In the genomic region with DNA sequence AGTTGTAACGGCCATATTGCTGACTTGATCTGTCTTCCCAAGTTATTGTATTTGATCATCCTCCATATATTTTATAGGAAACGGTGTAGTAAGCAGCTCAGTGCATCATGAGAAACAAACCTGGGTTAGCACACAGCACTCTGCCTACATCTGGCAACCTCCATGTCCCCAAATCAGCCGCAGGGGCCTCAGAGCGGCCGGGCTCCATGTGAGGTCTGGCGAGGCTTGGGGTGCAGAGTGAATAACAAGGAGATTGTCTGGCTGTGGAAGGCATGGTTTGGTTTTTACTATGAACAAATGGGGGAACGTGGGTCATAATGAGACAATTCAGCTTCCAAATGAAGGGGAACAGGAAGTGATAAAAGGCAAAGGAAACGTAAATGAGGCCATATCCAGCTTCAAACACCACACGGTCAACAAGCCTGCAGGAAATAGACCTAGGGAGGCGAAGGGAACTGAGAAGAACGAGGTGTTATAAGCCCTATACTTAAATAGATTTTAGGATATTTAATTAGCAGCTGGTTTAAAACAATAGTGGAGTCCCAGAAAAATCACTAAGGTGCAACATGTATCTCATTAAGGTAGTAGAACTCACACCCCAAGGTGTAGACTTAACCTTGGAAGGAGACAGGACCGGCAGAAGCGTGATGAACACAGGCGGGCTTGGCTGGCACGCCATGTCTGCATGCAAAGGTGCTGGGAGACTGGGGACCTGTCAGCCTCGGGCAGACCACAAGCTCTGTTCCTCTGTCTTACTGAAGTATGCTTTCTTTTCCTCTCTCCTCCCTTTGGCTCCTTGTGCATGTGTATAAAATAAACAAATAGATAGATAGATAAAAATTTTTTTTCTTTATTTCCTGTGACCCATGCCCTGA, we compare ENCODE assay signal across 8 mouse cellular contexts. TPM values are rescaled to one million over a fixed set of nuclear protein-coding genes. Genes with fewer than 3 reads are reported as not detected.
DNase-seq lines count a peak whose midpoint lies in the region; ATAC-seq and TF ChIP-seq lines count a peak whose summit lies in the region.

No protein-coding gene starts in this region.

- no peak overlapping the region for H3K9ac ChIP-seq in lung, postnatal 0 days (replicated peaks; ENCODE audit: low read depth)
- 0 out of 2 replicates have a peak overlapping the region, but pooled peaks have one; percentile 54 for H3K9ac ChIP-seq in forebrain, embryonic 13.5 days
- H3K9ac ChIP-seq in limb, embryonic 15.5 days: peak overlapping the region; percentile 17; the same call in 1 of the 2 replicates
- H3K9ac ChIP-seq in stomach, embryonic 14.5 days (replicated peaks; ENCODE audit: low read depth, low read length): no peak overlapping the region

- TF ChIP-seq CTCF in lung, postnatal 0 days (IDR thresholded peaks at IDR 0.05): no peak
- TF ChIP-seq CTCF in lung, adult 2 months (IDR thresholded peaks at IDR 0.05; ENCODE audit: insufficient read depth, low read length): no peak

- H3K4me3 ChIP-seq in lung, postnatal 0 days (ENCODE audit: low read depth, low read length): peak overlapping the region; percentile 40
- no peak overlapping the region for H3K4me3 ChIP-seq in lung, adult 2 months (replicated peaks; ENCODE audit: extremely low read depth, low read depth, low read length)
- H3K4me3 ChIP-seq in forebrain, embryonic 13.5 days: peak overlapping the region; percentile 37
- H3K4me3 ChIP-seq in limb, embryonic 15.5 days: peak overlapping the region; percentile 36
- peak overlapping the region; percentile 32 for H3K4me3 ChIP-seq in stomach, embryonic 14.5 days (ENCODE audit: low read depth, low read length)

- no peak for DNase-seq in lung, postnatal 0 days (ENCODE audit: low spot score)
- DNase-seq in lung, adult 2 months: no peak
- no peak for DNase-seq in adrenal gland, postnatal 36 days
- no peak for DNase-seq in spleen, postnatal 4 days (ENCODE audit: low spot score in 2 of 2)

- peaks cover 4% of the 10 kb centered on the region; the same call in 1 of the 2 replicates for H3K4me1 ChIP-seq in lung, postnatal 0 days (ENCODE audit: insufficient read depth, low read depth, low read length)
- peaks cover 5% of the 10 kb centered on the region for H3K4me1 ChIP-seq in lung, adult 2 months (ENCODE audit: control insufficient read depth, insufficient read depth, low read length)
- peaks cover 9% of the 10 kb centered on the region for H3K4me1 ChIP-seq in forebrain, embryonic 13.5 days
- peaks cover 14% of the 10 kb centered on the region for H3K4me1 ChIP-seq in limb, embryonic 15.5 days
- H3K4me1 ChIP-seq in stomach, embryonic 14.5 days (ENCODE audit: control insufficient read depth, insufficient read depth, low read length): 0 out of 2 replicates have a peak, but pooled peaks cover 2% of the 10 kb centered on the region

- TF ChIP-seq POLR2A in lung, adult 2 months (IDR thresholded peaks at IDR 0.05; ENCODE audit: borderline replicate concordance, extremely low read depth, low read depth, low read length): no peak

- H3K27ac ChIP-seq in lung, postnatal 0 days (ENCODE audit: low read length): no peak overlapping the region
- H3K27ac ChIP-seq in forebrain, embryonic 13.5 days: no peak overlapping the region
- no peak overlapping the region for H3K27ac ChIP-seq in limb, embryonic 15.5 days
- no peak overlapping the region for H3K27ac ChIP-seq in stomach, embryonic 14.5 days (ENCODE audit: low read length)

- H3K9me3 ChIP-seq in lung, postnatal 0 days (ENCODE audit: low read length): no peaks in the 10 kb centered on the region
- H3K9me3 ChIP-seq in forebrain, embryonic 13.5 days (replicated peaks): no peaks in the 10 kb centered on the region
- H3K9me3 ChIP-seq in limb, embryonic 15.5 days: no peaks in the 10 kb centered on the region
- no peaks in the 10 kb centered on the region for H3K9me3 ChIP-seq in stomach, embryonic 14.5 days (ENCODE audit: control insufficient read depth, low read depth, low read length)

- H3K36me3 ChIP-seq in lung, postnatal 0 days (ENCODE audit: insufficient read depth, low read length): no peaks in the 10 kb centered on the region
- no peaks in the 10 kb centered on the region for H3K36me3 ChIP-seq in forebrain, embryonic 13.5 days (ENCODE audit: poor library complexity, severe bottlenecking)
- H3K36me3 ChIP-seq in limb, embryonic 15.5 days: no peaks in the 10 kb centered on the region
- H3K36me3 ChIP-seq in stomach, embryonic 14.5 days (ENCODE audit: control insufficient read depth, insufficient read depth, low read length): no peaks in the 10 kb centered on the region

- H3K27me3 ChIP-seq in lung, postnatal 0 days (replicated peaks; ENCODE audit: insufficient read depth, low read length): no peaks in the 10 kb centered on the region
- H3K27me3 ChIP-seq in forebrain, embryonic 13.5 days: 0 out of 2 replicates have a peak, but pooled peaks cover 8% of the 10 kb centered on the region
- H3K27me3 ChIP-seq in limb, embryonic 15.5 days: no peaks in the 10 kb centered on the region
- H3K27me3 ChIP-seq in stomach, embryonic 14.5 days (ENCODE audit: control insufficient read depth, insufficient read depth, low read length): no peaks in the 10 kb centered on the region

- H3K4me2 ChIP-seq in lung, postnatal 0 days (replicated peaks; ENCODE audit: low read depth, low read length): peak overlapping the region; percentile 82
- H3K4me2 ChIP-seq in forebrain, embryonic 13.5 days: peak overlapping the region; percentile 73
- peak overlapping the region; percentile 66 for H3K4me2 ChIP-seq in limb, embryonic 15.5 days
- H3K4me2 ChIP-seq in stomach, embryonic 14.5 days (replicated peaks; ENCODE audit: low read depth, low read length): peak overlapping the region; percentile 68

- TF ChIP-seq EP300 in lung, postnatal 0 days (IDR thresholded peaks at IDR 0.05): no peak

- WGBS in lung, postnatal 0 days: 26% methylated on average over 16 of the region's 16 CpGs
- 38% methylated on average over 16 of the region's 16 CpGs for WGBS in lung, adult 2 months
- WGBS in forebrain, embryonic 13.5 days: 23% methylated on average over 16 of the region's 16 CpGs
- WGBS in limb, embryonic 15.5 days: 13% methylated on average over 16 of the region's 16 CpGs
- 33% methylated on average over 16 of the region's 16 CpGs for WGBS in stomach, embryonic 14.5 days

- no peak for ATAC-seq in lung, postnatal 0 days
- no peak for ATAC-seq in forebrain, embryonic 13.5 days
- no peak for ATAC-seq in limb, embryonic 15.5 days (ENCODE audit: insufficient number of reproducible peaks, low FRiP score, low TSS enrichment, low read depth)
- ATAC-seq in stomach, embryonic 14.5 days (ENCODE audit: insufficient number of reproducible peaks, insufficient read depth, low FRiP score, low read depth): no peak
- ATAC-seq in frontal cortex, adult (ENCODE audit: low TSS enrichment): no peak

RNA-seq across cellular contexts. Expression of gene Hist4h4, which starts 11.1 kb away (rescaled TPM):
- polyA plus RNA-seq in lung, postnatal 0 days (2015; fragmentation: Nextera tagmentation; extraction: Ambion mirVana): 1.5 and 1.6 TPM in 2 replicates
- 0.65 and 1.1 TPM in 2 replicates for polyA plus RNA-seq in lung, adult 2 months (2012; rRNA removed)
- 0.97 and 1.2 TPM in 2 replicates for polyA plus RNA-seq in forebrain, embryonic 13.5 days (2015; fragmentation: Nextera tagmentation; extraction: Ambion mirVana)
- 0.25 and 0.54 TPM in 2 replicates for polyA plus RNA-seq in limb, embryonic 15.5 days (2015; fragmentation: Nextera tagmentation; extraction: Ambion mirVana)
- 2.1 and 2.8 TPM in 2 replicates for polyA plus RNA-seq in stomach, embryonic 14.5 days (2014; fragmentation: Nextera tagmentation; extraction: Ambion mirVana)
- 10 to 100 TPM; 11.3 to 12.3 TPM for total RNA-seq in adrenal gland, postnatal 36 days (2021)

RNA-seq across cellular contexts. Expression of gene Gucy2c, which starts 11.6 kb away (rescaled TPM):
- polyA plus RNA-seq in lung, postnatal 0 days (2015; fragmentation: Nextera tagmentation; extraction: Ambion mirVana): 0.11 TPM in 1 of 2 replicates, not detected in the other
- polyA plus RNA-seq in lung, adult 2 months (2012; rRNA removed): 0.04 and 0.27 TPM in 2 replicates
- 0.13 TPM in 2 replicates for polyA plus RNA-seq in forebrain, embryonic 13.5 days (2015; fragmentation: Nextera tagmentation; extraction: Ambion mirVana)
- polyA plus RNA-seq in limb, embryonic 15.5 days (2015; fragmentation: Nextera tagmentation; extraction: Ambion mirVana): 0.06 and 0.07 TPM in 2 replicates
- 1.6 and 3.3 TPM in 2 replicates for polyA plus RNA-seq in stomach, embryonic 14.5 days (2014; fragmentation: Nextera tagmentation; extraction: Ambion mirVana)
- not detected for total RNA-seq in adrenal gland, postnatal 36 days (2021)

RNA-seq across cellular contexts. Expression of gene H2afj, which starts 14.9 kb away (rescaled TPM):
- 424 and 464 TPM in 2 replicates for polyA plus RNA-seq in lung, postnatal 0 days (2015; fragmentation: Nextera tagmentation; extraction: Ambion mirVana)
- 242 and 409 TPM in 2 replicates for polyA plus RNA-seq in lung, adult 2 months (2012; rRNA removed)
- polyA plus RNA-seq in forebrain, embryonic 13.5 days (2015; fragmentation: Nextera tagmentation; extraction: Ambion mirVana): 125 and 140 TPM in 2 replicates
- 140 and 142 TPM in 2 replicates for polyA plus RNA-seq in limb, embryonic 15.5 days (2015; fragmentation: Nextera tagmentation; extraction: Ambion mirVana)
- polyA plus RNA-seq in stomach, embryonic 14.5 days (2014; fragmentation: Nextera tagmentation; extraction: Ambion mirVana): 130 and 144 TPM in 2 replicates
- total RNA-seq in adrenal gland, postnatal 36 days (2021): 100 to 1,000 TPM; 173 to 208 TPM

RNA-seq across cellular contexts. Expression of gene BC049715, which starts 34.3 kb away (rescaled TPM):
- 1.8 and 2.2 TPM in 2 replicates for polyA plus RNA-seq in lung, postnatal 0 days (2015; fragmentation: Nextera tagmentation; extraction: Ambion mirVana)
- polyA plus RNA-seq in lung, adult 2 months (2012; rRNA removed): 0.57 and 1.0 TPM in 2 replicates
- polyA plus RNA-seq in forebrain, embryonic 13.5 days (2015; fragmentation: Nextera tagmentation; extraction: Ambion mirVana): 0.85 and 1.9 TPM in 2 replicates
- 1.1 and 1.4 TPM in 2 replicates for polyA plus RNA-seq in limb, embryonic 15.5 days (2015; fragmentation: Nextera tagmentation; extraction: Ambion mirVana)
- 1.7 and 2.5 TPM in 2 replicates for polyA plus RNA-seq in stomach, embryonic 14.5 days (2014; fragmentation: Nextera tagmentation; extraction: Ambion mirVana)
- total RNA-seq in adrenal gland, postnatal 36 days (2021): 1 to 10 TPM in 1 of 2 experiments, under 1 TPM in 1; 0.43 to 1.2 TPM

RNA-seq across cellular contexts. Expression of gene Wbp11, which starts 34.9 kb away (rescaled TPM):
- 44.4 and 46.1 TPM in 2 replicates for polyA plus RNA-seq in lung, postnatal 0 days (2015; fragmentation: Nextera tagmentation; extraction: Ambion mirVana)
- 31.3 and 32.2 TPM in 2 replicates for polyA plus RNA-seq in lung, adult 2 months (2012; rRNA removed)
- polyA plus RNA-seq in forebrain, embryonic 13.5 days (2015; fragmentation: Nextera tagmentation; extraction: Ambion mirVana): 94.5 and 98.8 TPM in 2 replicates
- polyA plus RNA-seq in limb, embryonic 15.5 days (2015; fragmentation: Nextera tagmentation; extraction: Ambion mirVana): 90.4 and 90.9 TPM in 2 replicates
- polyA plus RNA-seq in stomach, embryonic 14.5 days (2014; fragmentation: Nextera tagmentation; extraction: Ambion mirVana): 103 and 109 TPM in 2 replicates
- 10 to 100 TPM; 77.0 to 78.2 TPM for total RNA-seq in adrenal gland, postnatal 36 days (2021)

Comparison
In these comparisons a context has a peak if more than half of its experiments do, and no peak if none do; other contexts are left out.
1. H3K9ac ChIP-seq: peak in forebrain, embryonic 13.5 days (single experiment) and limb, embryonic 15.5 days (single experiment); none in lung, postnatal 0 days (single experiment) and stomach, embryonic 14.5 days (single experiment).
2. Peak in every context shown above with its lines, with median percentiles within 50 percentile points of each other: H3K4me2 ChIP-seq.